Mouse (Mus musculus): ENCODE results near the gene Iffo2. TPM values are rescaled to one million over a fixed set of nuclear protein-coding genes. Genes with fewer than 3 reads are reported as not detected.

Gene Iffo2
- polyA plus RNA-seq, 1 experiment = 3.6 TPM

DNA sequence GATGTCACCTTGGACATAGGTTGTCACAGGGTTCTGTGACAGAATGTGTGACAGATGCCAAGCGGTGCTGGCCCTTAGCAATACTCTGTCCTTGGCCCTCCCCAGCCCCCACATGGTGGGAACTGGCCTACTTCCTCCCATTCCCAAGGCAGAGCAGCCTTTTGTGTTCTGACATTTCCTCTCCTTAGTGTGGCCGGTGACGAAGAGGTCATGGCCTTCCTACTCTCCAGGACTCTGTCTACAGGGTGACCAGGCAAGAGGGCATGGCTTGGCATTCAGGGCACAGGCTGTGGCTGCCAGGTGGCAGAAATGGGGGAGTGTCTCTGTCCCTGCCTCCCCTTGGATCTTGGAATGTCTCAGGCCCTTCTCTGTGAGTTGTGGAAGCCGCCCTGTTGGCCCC is 57.0 kb downstream of the Iffo2 start:
- Histone ChIP-seq H3K4me1 (ENCODE audit: control insufficient read depth, insufficient read depth, low read length) (no peaks in the 10 kb centered on the region; the same call in 1 of the 2 replicates), H3K27ac (ENCODE audit: insufficient read depth, low read depth, low read length) (no peak overlapping the region), H3K36me3 (ENCODE audit: control insufficient read depth, insufficient read depth, low read length) (no peaks in the 10 kb centered on the region), H3K4me3 (ENCODE audit: insufficient read depth, low read depth, low read length) (no peak overlapping the region), H3K27me3 (replicated peaks; ENCODE audit: control insufficient read depth, insufficient read depth, low read length) (no peaks in the 10 kb centered on the region)
- DNase-seq = peak; percentile 69
- WGBS = 77% methylated on average over 4 of the region's 4 CpGs
- TF ChIP-seq CTCF (conservative IDR thresholded peaks at IDR 0.05; ENCODE audit: insufficient read depth, insufficient read length, low read depth, low read length) = no peak
- no peak for TF ChIP-seq POLR2A (IDR thresholded peaks at IDR 0.05; ENCODE audit: low read depth, low read length)

- Histone ChIP-seq H3K27ac (ENCODE audit: insufficient read depth, low read depth, low read length) (no peak overlapping the region), H3K27me3 (replicated peaks; ENCODE audit: control insufficient read depth, insufficient read depth, low read length) (no peaks in the 10 kb centered on the region), H3K4me3 (ENCODE audit: insufficient read depth, low read depth, low read length) (no peak overlapping the region), H3K4me1 (ENCODE audit: control insufficient read depth, insufficient read depth, low read length) (no peaks in the 10 kb centered on the region; the same call in 1 of the 2 replicates), H3K36me3 (ENCODE audit: control insufficient read depth, insufficient read depth, low read length) (no peaks in the 10 kb centered on the region)
- TF ChIP-seq POLR2A (IDR thresholded peaks at IDR 0.05; ENCODE audit: low read depth, low read length) = no peak
- no peak for TF ChIP-seq CTCF (conservative IDR thresholded peaks at IDR 0.05; ENCODE audit: insufficient read depth, insufficient read length, low read depth, low read length)
- DNase-seq = no peak
- 80% methylated on average over 4 of the region's 4 CpGs for WGBS
Measured at GRCm38 (mm10) chr4:139587773-139588172, 57.4 kb downstream of the Iffo2 start.

DNA sequence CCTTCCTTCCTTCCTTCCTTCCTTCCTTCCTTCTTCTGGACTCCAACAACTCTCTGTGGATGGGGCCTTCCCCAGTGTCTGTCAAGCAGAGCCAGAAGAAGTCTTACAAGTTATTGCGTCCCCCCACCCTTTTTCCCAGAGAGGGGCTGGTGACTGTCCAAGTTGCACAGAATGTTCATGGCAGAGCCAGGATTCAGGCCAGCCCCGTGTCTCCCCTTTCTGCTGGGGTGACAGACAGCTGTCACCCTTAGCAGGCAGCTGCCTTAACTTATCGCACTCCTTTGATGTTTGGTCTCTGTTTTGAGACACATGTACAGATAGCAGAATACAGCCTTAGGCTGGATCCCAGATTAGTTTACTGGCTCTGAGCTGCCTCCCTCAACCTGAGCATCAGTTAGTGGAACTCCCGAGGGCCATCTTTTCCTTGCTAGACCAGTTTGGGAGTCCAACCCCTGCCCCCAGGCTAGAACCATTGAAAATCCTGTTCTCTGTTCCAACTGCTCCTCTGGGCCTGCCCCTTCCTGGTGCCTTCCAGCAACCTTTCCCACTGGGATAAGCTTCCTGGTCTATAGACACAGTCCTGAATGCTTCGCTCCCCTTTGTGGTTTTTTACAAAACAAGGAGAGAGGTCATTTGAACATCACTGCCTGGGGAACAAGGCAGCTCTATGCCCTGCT is 59.1 kb downstream of the Iffo2 start:
- 74% methylated on average over 5 of the region's 5 CpGs for WGBS
- Histone ChIP-seq H3K36me3 (ENCODE audit: control insufficient read depth, insufficient read depth, low read length) (no peaks in the 10 kb centered on the region), H3K27me3 (replicated peaks; ENCODE audit: control insufficient read depth, insufficient read depth, low read length) (no peaks in the 10 kb centered on the region), H3K27ac (ENCODE audit: insufficient read depth, low read depth, low read length) (no peak overlapping the region), H3K4me1 (ENCODE audit: control insufficient read depth, insufficient read depth, low read length) (no peaks in the 10 kb centered on the region; the same call in 1 of the 2 replicates), H3K4me3 (ENCODE audit: insufficient read depth, low read depth, low read length) (no peak overlapping the region)
- no peak for TF ChIP-seq POLR2A (IDR thresholded peaks at IDR 0.05; ENCODE audit: low read depth, low read length)
- TF ChIP-seq CTCF (conservative IDR thresholded peaks at IDR 0.05; ENCODE audit: insufficient read depth, insufficient read length, low read depth, low read length) = no peak
- DNase-seq = no peak

DNA sequence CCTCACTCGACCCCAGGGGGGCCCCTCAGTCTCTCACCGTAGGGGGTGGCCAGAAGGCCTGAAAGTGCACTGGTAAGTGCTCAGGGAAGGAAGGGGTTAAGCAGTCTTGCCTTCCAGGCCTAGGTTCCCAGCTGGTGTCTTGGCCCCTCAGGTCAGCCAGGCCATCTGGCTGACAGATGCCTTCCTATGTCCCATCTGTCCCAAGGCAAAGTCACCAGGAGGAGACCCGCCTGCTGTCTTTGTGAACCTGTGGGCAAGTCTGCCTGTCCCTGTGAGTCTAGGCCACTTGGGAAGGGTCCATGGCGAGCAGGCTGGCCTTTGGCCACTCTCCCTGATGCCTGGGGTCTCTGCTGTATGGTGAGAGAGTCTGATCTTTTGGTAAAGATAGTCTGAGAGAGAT is 60.1 kb downstream of the Iffo2 start:
- H3K4me3 ChIP-seq (ENCODE audit: insufficient read depth, low read depth, low read length) = no peak overlapping the region
- H3K36me3 ChIP-seq (ENCODE audit: control insufficient read depth, insufficient read depth, low read length) = no peaks in the 10 kb centered on the region
- TF ChIP-seq POLR2A (IDR thresholded peaks at IDR 0.05; ENCODE audit: low read depth, low read length) = no peak
- TF ChIP-seq CTCF (conservative IDR thresholded peaks at IDR 0.05; ENCODE audit: insufficient read depth, insufficient read length, low read depth, low read length) = no peak
- H3K27ac ChIP-seq (ENCODE audit: insufficient read depth, low read depth, low read length) = no peak overlapping the region
- no peak for DNase-seq
- WGBS = 57% methylated on average over 4 of the region's 4 CpGs
- H3K4me1 ChIP-seq (ENCODE audit: control insufficient read depth, insufficient read depth, low read length) = no peaks in the 10 kb centered on the region; the same call in 1 of the 2 replicates
- H3K27me3 ChIP-seq (replicated peaks; ENCODE audit: control insufficient read depth, insufficient read depth, low read length) = no peaks in the 10 kb centered on the region

DNA sequence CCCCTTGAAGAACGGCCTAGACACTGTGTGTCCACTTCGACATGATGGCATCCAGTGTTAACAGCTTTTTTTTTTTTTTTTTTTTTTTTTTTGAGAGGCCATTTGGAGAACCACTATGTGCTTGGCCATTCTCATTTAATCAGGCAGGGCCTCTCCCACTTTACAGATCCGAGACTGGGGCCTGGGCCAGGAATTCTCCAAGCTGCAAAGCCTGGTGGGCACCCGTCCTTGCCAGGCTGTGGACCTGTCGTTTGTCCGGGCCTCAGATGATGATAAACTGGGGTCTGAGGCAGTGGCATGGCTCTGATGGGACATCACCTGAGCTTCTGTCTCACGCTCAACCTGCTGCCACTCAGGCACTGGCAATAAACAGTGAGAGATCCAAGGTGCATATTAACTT is 62.5 kb downstream of the Iffo2 start:
- Histone ChIP-seq H3K27ac (ENCODE audit: insufficient read depth, low read depth, low read length) (no peak overlapping the region), H3K4me1 (ENCODE audit: control insufficient read depth, insufficient read depth, low read length) (peaks cover 10% of the 10 kb centered on the region)
- WGBS = 68% methylated on average over 7 of the region's 7 CpGs

DNA sequence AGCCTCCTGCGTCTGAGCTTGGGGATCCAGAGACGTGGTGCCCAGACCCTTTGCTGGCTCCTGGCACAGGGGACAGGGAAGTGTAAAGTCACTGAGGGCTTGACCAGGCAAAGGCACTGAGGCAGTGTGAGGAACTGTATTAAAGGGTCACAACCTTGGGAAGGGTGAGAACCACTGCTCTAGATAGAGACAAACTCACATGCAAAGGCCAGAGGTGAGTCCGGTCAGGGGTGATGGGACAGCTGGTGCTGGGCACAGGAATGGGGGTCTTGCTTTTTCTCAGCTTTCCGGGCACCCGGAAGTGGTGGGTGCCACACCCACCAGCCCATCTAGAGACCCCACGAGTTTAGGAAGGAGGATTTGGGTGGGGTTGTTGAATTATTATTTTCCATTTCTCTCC is 63.0 kb downstream of the Iffo2 start:
- Histone ChIP-seq H3K4me1 (ENCODE audit: control insufficient read depth, insufficient read depth, low read length) (peaks cover 10% of the 10 kb centered on the region), H3K36me3 (ENCODE audit: control insufficient read depth, insufficient read depth, low read length) (no peaks in the 10 kb centered on the region), H3K27me3 (replicated peaks; ENCODE audit: control insufficient read depth, insufficient read depth, low read length) (no peaks in the 10 kb centered on the region), H3K27ac (ENCODE audit: insufficient read depth, low read depth, low read length) (no peak overlapping the region), H3K4me3 (ENCODE audit: insufficient read depth, low read depth, low read length) (no peak overlapping the region)
- TF ChIP-seq POLR2A (IDR thresholded peaks at IDR 0.05; ENCODE audit: low read depth, low read length) = no peak
- no peak for TF ChIP-seq CTCF (conservative IDR thresholded peaks at IDR 0.05; ENCODE audit: insufficient read depth, insufficient read length, low read depth, low read length)
- 58% methylated on average over 6 of the region's 6 CpGs for WGBS
- no peak for DNase-seq

More for the DNA sequence above, 62.5 kb downstream of the Iffo2 start:
- no peak for DNase-seq
- Histone ChIP-seq H3K36me3 (ENCODE audit: control insufficient read depth, insufficient read depth, low read length) (no peaks in the 10 kb centered on the region), H3K4me3 (ENCODE audit: insufficient read depth, low read depth, low read length) (no peak overlapping the region), H3K27me3 (replicated peaks; ENCODE audit: control insufficient read depth, insufficient read depth, low read length) (no peaks in the 10 kb centered on the region)
- TF ChIP-seq POLR2A (IDR thresholded peaks at IDR 0.05; ENCODE audit: low read depth, low read length) (no peak), CTCF (conservative IDR thresholded peaks at IDR 0.05; ENCODE audit: insufficient read depth, insufficient read length, low read depth, low read length) (no peak)

- TF ChIP-seq POLR2A (IDR thresholded peaks at IDR 0.05; ENCODE audit: low read depth, low read length) (no peak), CTCF (conservative IDR thresholded peaks at IDR 0.05; ENCODE audit: insufficient read depth, insufficient read length, low read depth, low read length) (peak; percentile 44)
- DNase-seq = peak; percentile 50
- Histone ChIP-seq H3K4me3 (ENCODE audit: insufficient read depth, low read depth, low read length) (no peak overlapping the region), H3K27me3 (replicated peaks; ENCODE audit: control insufficient read depth, insufficient read depth, low read length) (no peaks in the 10 kb centered on the region), H3K36me3 (ENCODE audit: control insufficient read depth, insufficient read depth, low read length) (no peaks in the 10 kb centered on the region), H3K27ac (ENCODE audit: insufficient read depth, low read depth, low read length) (no peak overlapping the region), H3K4me1 (ENCODE audit: control insufficient read depth, insufficient read depth, low read length) (peaks cover 10% of the 10 kb centered on the region)
- 46% methylated on average over 3 of the region's 3 CpGs for WGBS
Measured at GRCm38 (mm10) chr4:139594062-139594461, 63.7 kb downstream of the Iffo2 start.
